Mouse (Mus musculus) CH12.LX (cell line): ENCODE measurements at regions not wholly inside any gene's neighbourhood (a gene's known extent, or its start where the extent isn't known, plus 50 kb on each side); places are given as distances from the start of the nearest gene placed in this dataset.

Source experiments
- CTCF ChIP-seq, 2 experiments: IDR thresholded peaks in 1 of 2; conservative IDR thresholded peaks in 1 of 2; 2 replicates each; pipeline ENCODE4 v1.5.1; 2011 to 2012; ENCODE audit warnings: low read depth in 2 of 2, low read length in 2 of 2, improper control_type of control experiment in 1 of 2, inconsistent platforms in 1 of 2, mild to moderate bottlenecking in 1 of 2, moderate library complexity in 1 of 2
- ELF1 ChIP-seq: IDR thresholded peaks from 2 replicates; pipeline ENCODE4 v1.6.1; 2014; ENCODE audit warnings: low read depth, mild to moderate bottlenecking, inconsistent platforms, low read length, improper control_type of control experiment
- EP300 ChIP-seq: IDR thresholded peaks from 2 replicates; pipeline ENCODE4 v1.6.1; 2011; ENCODE audit warnings: low read length, improper control_type of control experiment
- ETS1 ChIP-seq: conservative IDR thresholded peaks from 2 replicates; pipeline ENCODE4 v1.6.1; 2012; ENCODE audit warnings: low read depth, mild to moderate bottlenecking, inconsistent platforms, low read length, improper control_type of control experiment, moderate library complexity
- MXI1 ChIP-seq: IDR thresholded peaks from 2 replicates; pipeline ENCODE4 v1.6.1; 2011; ENCODE audit warnings: mild to moderate bottlenecking, low read depth, low read length, improper control_type of control experiment
- POLR2A ChIP-seq: IDR thresholded peaks from 2 replicates; pipeline ENCODE4 v1.6.1; 2011; ENCODE audit warnings: low read depth, mild to moderate bottlenecking, improper control_type of control experiment, low read length
- RAD21 ChIP-seq: IDR thresholded peaks from 2 replicates; pipeline ENCODE4 v1.6.1; 2011; ENCODE audit warnings: low read depth, mild to moderate bottlenecking, low read length, improper control_type of control experiment, moderate library complexity
- ZKSCAN1 ChIP-seq: IDR thresholded peaks from 2 replicates; pipeline ENCODE4 v1.6.1; 2012; ENCODE audit warnings: low read depth, inconsistent platforms, low read length, improper control_type of control experiment, borderline replicate concordance

- TF ChIP-seq POLR2A = no peak
- no peak for TF ChIP-seq EP300
- no peak for TF ChIP-seq CTCF (conservative IDR thresholded peaks at IDR 0.05 in 1 of 2, IDR thresholded peaks at IDR 0.05 in 1 of 2; ENCODE audit: low read depth in 2 of 2, low read length in 2 of 2)
- no peak for TF ChIP-seq ETS1
- TF ChIP-seq MXI1 = no peak
- TF ChIP-seq RAD21 = no peak
- TF ChIP-seq ZKSCAN1 = no peak
- no peak for TF ChIP-seq ELF1
These were observed 375.6 kb upstream of the Maf start for GRCm38 (mm10) chr8:116083156-116083555.
